Mouse (Mus musculus): ENCODE data around the gene Ryr3. TPM values are rescaled to one million over a fixed set of nuclear protein-coding genes. Genes with fewer than 3 reads are reported as not detected.

Gene Ryr3
- polyA plus RNA-seq, 2 experiments: under 0.01 TPM; not detected in 1

DNA sequence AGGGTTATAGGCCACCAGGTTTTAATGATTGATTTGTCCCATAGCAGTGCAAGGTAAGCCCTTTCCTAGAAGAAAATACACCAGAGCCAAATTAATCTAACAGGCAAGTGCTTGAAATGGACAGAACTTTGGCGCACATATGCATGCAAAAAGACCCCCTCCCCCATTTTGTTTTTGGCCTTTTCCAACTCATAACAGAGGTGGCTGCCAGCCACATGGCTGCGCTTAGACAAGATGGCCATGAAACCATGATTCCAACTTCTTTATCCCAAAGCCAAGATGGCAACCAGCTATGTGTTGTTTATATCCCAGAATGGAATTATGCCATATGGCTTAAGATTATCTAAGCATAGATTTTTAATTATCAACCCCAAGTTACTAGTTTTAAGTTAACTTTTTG is 623.1 kb downstream of the Ryr3 start:
- ATAC-seq (ENCODE audit: insufficient read depth) (no peak), DNase-seq (ENCODE audit: low read depth in 3 of 3, low spot score in 3 of 3) (no peak)
- Histone ChIP-seq H3K27me3 (ENCODE audit: control insufficient read depth, insufficient read depth, low read length) (no peaks in the 10 kb centered on the region), H3K27ac (no peak overlapping the region), H3K9me3 (ENCODE audit: control insufficient read depth, low read length) (no peaks in the 10 kb centered on the region), H3K4me1 (replicated peaks; ENCODE audit: control insufficient read depth in 2 of 2, insufficient read depth in 2 of 2, low read length in 1 of 2) (0 out of 4 replicates have a peak, but pooled peaks cover 0 to 2% of the 10 kb centered on the region in 2 experiments), H3K4me3 (ENCODE audit: insufficient read depth in 1 of 2, low read depth in 2 of 2, low read length in 2 of 2) (no peak overlapping the region), H3K9ac (replicated peaks) (no peak overlapping the region), H3K36me3 (replicated peaks; ENCODE audit: control insufficient read depth, insufficient read depth, low read depth) (no peaks in the 10 kb centered on the region), H3K4me2 (ENCODE audit: low read depth) (no peak overlapping the region)
- no peak for TF ChIP-seq CTCF (IDR thresholded peaks at IDR 0.05; ENCODE audit: low read depth)
- no peak for TF ChIP-seq EP300 (IDR thresholded peaks at IDR 0.05; ENCODE audit: low read depth)
- WGBS (ENCODE audit: insufficient replicate concordance): 68% methylated on average over 2 of the region's 2 CpGs

DNA sequence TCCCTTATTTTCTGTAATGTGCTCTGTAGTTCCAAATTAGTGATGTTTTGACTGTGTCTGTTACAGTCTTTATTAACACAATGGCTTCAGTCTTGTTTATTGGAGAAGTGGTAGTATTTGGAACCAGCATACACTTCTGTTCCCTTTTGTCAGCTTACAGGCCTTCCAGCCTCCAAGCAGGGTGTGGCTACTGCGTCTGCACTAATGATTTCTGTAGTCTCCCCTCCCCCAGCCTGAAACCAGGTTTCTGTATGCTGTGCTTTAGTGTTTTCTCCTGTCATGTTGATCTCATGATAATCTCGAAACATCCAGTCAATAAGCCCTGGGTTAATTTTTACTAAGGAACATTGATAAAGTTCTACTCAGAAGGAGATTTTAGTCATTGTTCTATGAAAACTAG is 623.6 kb downstream of the Ryr3 start:
- DNase-seq (ENCODE audit: low read depth in 3 of 3, low spot score in 3 of 3): no peak
- H3K4me3 ChIP-seq (ENCODE audit: insufficient read depth in 1 of 2, low read depth in 2 of 2, low read length in 2 of 2): no peak overlapping the region
- H3K4me1 ChIP-seq (replicated peaks; ENCODE audit: control insufficient read depth in 2 of 2, insufficient read depth in 2 of 2, low read length in 1 of 2): 0 out of 4 replicates have a peak, but pooled peaks cover 0 to 2% of the 10 kb centered on the region in 2 experiments
- H3K36me3 ChIP-seq (replicated peaks; ENCODE audit: control insufficient read depth, insufficient read depth, low read depth): no peaks in the 10 kb centered on the region
- no peak overlapping the region for H3K9ac ChIP-seq (replicated peaks)
- no peaks in the 10 kb centered on the region for H3K27me3 ChIP-seq (ENCODE audit: control insufficient read depth, insufficient read depth, low read length)
- WGBS (ENCODE audit: insufficient replicate concordance): 26% methylated on average over 2 of the region's 2 CpGs
- no peak overlapping the region for H3K27ac ChIP-seq
- H3K9me3 ChIP-seq (ENCODE audit: control insufficient read depth, low read length): no peaks in the 10 kb centered on the region
- TF ChIP-seq EP300 (IDR thresholded peaks at IDR 0.05; ENCODE audit: low read depth): no peak
- no peak for TF ChIP-seq CTCF (IDR thresholded peaks at IDR 0.05; ENCODE audit: low read depth)
- no peak for ATAC-seq (ENCODE audit: insufficient read depth)
- no peak overlapping the region for H3K4me2 ChIP-seq (ENCODE audit: low read depth)

DNA sequence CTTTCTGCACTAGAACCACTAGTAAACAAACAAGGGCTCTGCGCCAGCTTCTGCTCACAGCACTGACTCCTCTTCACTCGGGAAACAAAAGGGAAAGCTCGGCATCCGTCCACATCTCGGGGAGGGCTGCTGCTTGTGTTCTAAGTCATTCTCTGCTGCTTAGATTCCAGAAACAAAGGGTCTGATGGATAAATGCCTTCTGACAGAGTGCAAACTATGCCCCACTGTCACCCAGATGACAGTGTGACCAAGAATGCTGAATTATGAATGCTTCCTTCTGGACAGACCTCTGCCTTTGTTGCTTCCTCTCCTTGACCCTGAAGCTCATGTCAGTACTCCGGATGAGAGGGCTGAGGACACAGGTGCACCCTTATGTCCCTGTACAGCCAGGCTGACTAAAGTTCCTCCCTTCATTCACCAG is 625.4 kb downstream of the Ryr3 start:
- WGBS (ENCODE audit: insufficient replicate concordance): 75% methylated on average over 6 of the region's 6 CpGs
- DNase-seq (ENCODE audit: low read depth in 3 of 3, low spot score in 3 of 3) (no peak), ATAC-seq (ENCODE audit: insufficient read depth) (no peak)
- TF ChIP-seq CTCF (IDR thresholded peaks at IDR 0.05; ENCODE audit: low read depth): no peak
- TF ChIP-seq EP300 (IDR thresholded peaks at IDR 0.05; ENCODE audit: low read depth): no peak
- H3K27me3 ChIP-seq (ENCODE audit: control insufficient read depth, insufficient read depth, low read length): no peaks in the 10 kb centered on the region
- H3K4me2 ChIP-seq (ENCODE audit: low read depth): no peak overlapping the region
- H3K9ac ChIP-seq (replicated peaks): no peak overlapping the region
- no peaks in the 10 kb centered on the region for H3K9me3 ChIP-seq (ENCODE audit: control insufficient read depth, low read length)
- H3K4me1 ChIP-seq (replicated peaks; ENCODE audit: control insufficient read depth in 2 of 2, insufficient read depth in 2 of 2, low read length in 1 of 2): 0 out of 4 replicates have a peak, but pooled peaks cover 0 to 2% of the 10 kb centered on the region in 2 experiments
- no peak overlapping the region for H3K27ac ChIP-seq
- H3K4me3 ChIP-seq (ENCODE audit: insufficient read depth in 1 of 2, low read depth in 2 of 2, low read length in 2 of 2): no peak overlapping the region
- H3K36me3 ChIP-seq (replicated peaks; ENCODE audit: control insufficient read depth, insufficient read depth, low read depth): no peaks in the 10 kb centered on the region

- Histone ChIP-seq H3K36me3 (replicated peaks; ENCODE audit: control insufficient read depth, insufficient read depth, low read depth) (no peaks in the 10 kb centered on the region), H3K4me3 (ENCODE audit: insufficient read depth in 1 of 2, low read depth in 2 of 2, low read length in 2 of 2) (no peak overlapping the region), H3K9ac (replicated peaks) (no peak overlapping the region), H3K4me1 (replicated peaks; ENCODE audit: control insufficient read depth in 2 of 2, insufficient read depth in 2 of 2, low read length in 1 of 2) (0 out of 4 replicates have a peak, but pooled peaks cover 0 to 2% of the 10 kb centered on the region in 2 experiments), H3K9me3 (ENCODE audit: control insufficient read depth, low read length) (no peaks in the 10 kb centered on the region), H3K27ac (no peak overlapping the region), H3K4me2 (ENCODE audit: low read depth) (no peak overlapping the region), H3K27me3 (ENCODE audit: control insufficient read depth, insufficient read depth, low read length) (no peaks in the 10 kb centered on the region)
- no peak for TF ChIP-seq EP300 (IDR thresholded peaks at IDR 0.05; ENCODE audit: low read depth)
- no peak for TF ChIP-seq CTCF (IDR thresholded peaks at IDR 0.05; ENCODE audit: low read depth)
- 63% methylated on average over 7 of the region's 7 CpGs for WGBS (ENCODE audit: insufficient replicate concordance)
- ATAC-seq (ENCODE audit: insufficient read depth) (no peak), DNase-seq (ENCODE audit: low read depth in 3 of 3, low spot score in 3 of 3) (no peak)
Observed at GRCm38 (mm10) chr2:112590985-112591384, 625.9 kb downstream of the Ryr3 start.

Small RNA genes lying within 50 kb of the gene (microRNA-seq; reads per million reads assigned to microRNA genes)
- not detected for gene Gm44374

Other genes with a start within 250 kb of the Ryr3 start
- not detected in 2 replicates for gene Tmco5b, start 68.6 kb upstream of the Ryr3 start, polyA plus RNA-seq (2012; rRNA removed)
- gene Tmco5b, start 68.6 kb upstream of the Ryr3 start, polyA plus RNA-seq (2014; fragmentation: Nextera tagmentation; extraction: Ambion mirVana): not detected in 2 replicates
- 0.11 and 0.21 TPM in 2 replicates for gene Fmn1, start 110.6 kb upstream of the Ryr3 start, polyA plus RNA-seq (2012; rRNA removed)
- gene Fmn1, start 110.6 kb upstream of the Ryr3 start, polyA plus RNA-seq (2014; fragmentation: Nextera tagmentation; extraction: Ambion mirVana): 0.23 and 0.29 TPM in 2 replicates